Mouse (Mus musculus) heart, adult 9 months (tissue): ENCODE data around the gene Csnk1g2.
"Not testable (repeated sequence)": the region's sequence is repeated elsewhere in the genome, so short reads cannot be mapped to it uniquely, and the experiment has no call there.

Experiments used
- DNase-seq, 2 experiments: peaks; one replicate each; pipeline ENCODE4 v3.0.0; 2022; ENCODE audit warnings: low spot score in 2 of 2

Gene Csnk1g2

DNA sequence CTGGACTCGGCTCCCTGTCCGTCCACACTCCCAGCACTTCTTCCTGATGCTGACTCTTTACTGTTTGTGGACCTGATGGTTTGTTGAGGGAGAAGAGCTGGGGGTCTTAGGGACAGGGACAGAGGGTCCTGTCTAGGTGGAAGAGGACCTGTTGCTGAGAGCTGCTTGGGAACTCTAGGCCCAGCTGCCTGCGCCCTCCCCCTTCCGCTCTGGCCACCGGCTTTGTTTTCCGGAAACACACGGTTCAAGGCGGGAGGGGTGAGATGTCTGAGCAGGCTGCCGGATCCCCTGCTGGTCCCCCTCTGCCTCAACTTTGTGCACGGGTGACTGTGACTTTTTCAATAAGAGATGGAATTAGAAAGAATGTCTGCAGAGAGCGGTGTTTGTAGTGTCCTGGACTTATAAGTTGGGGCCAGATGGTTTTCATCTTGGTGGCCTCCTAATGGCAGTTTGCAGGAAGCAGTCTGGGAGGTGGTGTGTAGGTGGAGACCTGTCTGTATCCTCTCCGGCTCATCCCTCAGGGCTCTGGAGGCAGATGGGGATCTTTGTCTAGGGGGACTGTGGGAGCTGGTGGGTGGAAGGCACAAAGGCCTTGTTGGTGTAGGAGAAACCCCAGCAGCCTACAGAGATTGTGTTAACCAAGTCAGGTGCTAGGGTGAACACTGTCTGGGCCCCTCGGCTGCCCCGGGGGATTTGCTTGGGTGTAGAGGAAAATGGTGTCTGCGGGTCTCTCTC lies 986 bp downstream of the Csnk1g2 start:
- DNase-seq, result peak; percentile 65 to 78

DNA sequence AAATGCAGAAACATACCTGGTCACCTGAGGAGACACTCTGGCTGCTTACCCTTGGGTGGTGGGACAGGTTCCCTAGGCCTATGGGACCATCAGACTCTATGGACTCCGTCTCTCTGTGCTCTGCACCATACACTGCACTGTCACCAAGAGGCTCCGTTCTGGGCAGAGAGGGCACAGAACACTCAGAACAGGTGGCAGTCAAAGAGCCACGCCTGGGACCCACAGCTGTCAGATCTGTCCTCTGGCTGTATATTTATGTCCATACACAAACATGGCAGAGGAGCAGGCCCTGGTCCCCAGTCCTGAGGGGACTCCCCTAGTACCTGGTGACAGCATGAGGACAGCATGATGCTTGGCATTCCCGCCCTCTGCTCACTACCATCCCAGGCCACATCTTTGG lies 3.1 kb downstream of the Csnk1g2 start:
- DNase-seq, result no peak

DNA sequence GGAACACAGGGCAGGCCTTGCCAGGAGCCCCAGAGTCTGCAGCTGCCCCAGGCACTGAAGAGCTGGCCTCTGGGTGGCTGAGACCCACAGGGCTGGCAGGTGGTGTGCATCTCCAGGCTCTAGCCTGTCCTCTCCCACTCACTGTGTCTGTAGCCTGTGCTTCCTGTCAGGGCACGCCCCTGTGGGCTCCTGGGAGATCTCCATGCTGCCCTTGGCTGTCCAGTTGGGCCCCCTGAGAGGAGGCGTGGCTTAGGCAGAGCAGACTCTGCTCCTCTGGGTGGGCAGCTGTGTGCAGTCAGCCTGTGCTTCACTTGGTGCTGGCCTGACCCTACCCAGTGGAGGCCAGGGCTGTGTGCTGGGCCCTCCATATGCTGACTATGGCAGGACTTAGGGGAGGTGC lies 5.0 kb downstream of the Csnk1g2 start:
- DNase-seq, result peak; percentile 64 to 67

DNA sequence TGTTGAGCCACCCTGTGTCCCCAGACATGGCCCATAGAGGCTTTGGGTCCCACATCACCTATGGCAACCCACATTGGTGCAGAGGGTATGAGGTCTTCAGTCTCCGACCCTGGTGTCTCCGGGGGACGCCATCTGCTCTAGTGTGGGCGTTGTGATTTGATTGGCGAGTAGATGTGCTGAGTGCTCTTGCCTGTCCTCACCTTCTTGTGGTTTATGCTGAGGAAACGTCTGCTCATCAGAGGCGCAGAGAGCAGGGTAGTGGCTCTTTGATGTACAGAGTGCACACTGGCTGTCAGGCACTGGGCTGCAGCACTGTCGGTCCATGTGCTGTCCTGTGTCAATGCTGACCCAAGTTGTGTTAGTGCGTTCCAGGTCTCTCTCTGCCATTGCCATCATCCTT lies 6.3 kb downstream of the Csnk1g2 start:
- no peak for DNase-seq

DNA sequence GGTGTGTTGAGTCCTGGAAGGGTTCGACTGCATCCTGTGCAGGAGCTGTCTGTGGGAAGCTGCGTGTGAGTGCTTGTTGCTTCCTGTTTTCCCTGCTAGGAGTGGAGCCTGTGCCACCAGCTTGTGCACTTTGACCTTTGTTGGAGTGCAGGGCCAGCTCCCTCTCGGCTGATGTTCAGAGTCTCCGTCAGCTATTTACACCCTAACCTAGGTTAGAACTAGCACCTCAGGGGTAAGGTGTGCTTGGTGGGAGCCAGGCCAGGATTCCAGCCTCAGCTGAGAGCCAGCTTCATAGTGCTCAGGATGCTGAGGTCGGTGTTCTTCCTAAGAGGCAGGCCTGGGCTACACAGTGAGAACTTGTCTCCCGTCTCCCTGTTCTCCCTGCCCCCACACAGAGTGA lies 12.7 kb downstream of the Csnk1g2 start:
- DNase-seq, result no peak

DNA sequence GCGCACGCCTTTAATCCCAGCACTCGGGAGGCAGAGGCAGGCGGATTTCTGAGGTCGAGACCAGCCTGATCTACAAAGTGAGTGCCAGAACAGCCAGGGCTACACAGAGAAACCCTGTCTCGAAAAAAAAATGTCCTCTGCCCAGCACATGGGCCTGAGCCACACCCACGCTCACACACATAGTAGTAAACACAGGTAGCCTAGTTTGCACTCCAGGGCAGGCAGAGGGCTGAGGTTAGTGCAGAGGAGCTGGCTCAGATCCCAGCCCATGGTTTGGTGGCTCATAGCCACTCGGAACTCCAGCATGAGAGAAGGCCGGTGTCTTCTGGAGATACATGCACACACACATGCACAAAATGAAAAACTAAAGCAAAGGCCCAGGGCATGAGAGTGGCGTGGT lies 24.3 kb downstream of the Csnk1g2 start:
- no peak for DNase-seq

DNA sequence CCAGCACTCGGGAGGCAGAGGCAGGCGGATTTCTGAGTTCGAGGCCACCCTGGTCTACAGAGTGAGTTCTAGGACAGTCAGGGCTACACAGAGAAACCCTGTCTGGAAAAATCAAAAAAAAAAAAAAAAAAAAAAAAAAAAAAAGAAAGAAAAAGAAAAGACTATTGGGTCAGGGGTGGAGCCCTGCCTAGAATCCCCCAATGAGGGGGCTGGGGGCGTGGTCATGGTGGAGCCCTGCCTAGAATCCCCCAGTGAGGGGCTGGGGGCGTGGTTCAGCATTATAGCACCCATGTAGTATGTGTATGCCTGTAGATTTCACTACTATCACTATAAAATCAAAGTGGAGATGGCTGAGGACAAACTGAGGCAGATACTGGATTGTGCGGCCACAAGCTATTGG lies 27.3 kb downstream of the Csnk1g2 start:
- DNase-seq, result not testable (repeated sequence)

DNA sequence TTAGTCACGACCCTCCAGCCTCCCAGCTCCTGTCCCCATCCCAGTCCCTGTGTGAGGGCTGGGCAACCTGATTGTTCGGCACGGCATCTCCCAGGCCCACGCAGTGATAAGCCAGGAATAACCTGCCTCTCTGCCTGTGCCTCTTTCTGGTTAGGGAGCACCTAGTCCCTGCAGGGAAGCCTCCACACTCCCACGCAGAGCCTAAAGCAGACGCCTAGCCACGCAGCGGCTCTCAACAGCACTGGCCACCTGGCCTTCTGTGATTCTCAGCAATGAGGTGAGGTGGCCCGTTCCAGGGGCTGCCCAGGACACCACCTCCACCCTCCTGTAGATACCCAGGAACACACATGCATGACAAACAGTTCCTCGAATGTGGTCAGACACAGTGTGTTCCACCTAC lies 27.8 kb downstream of the Csnk1g2 start:
- no peak for DNase-seq

DNA sequence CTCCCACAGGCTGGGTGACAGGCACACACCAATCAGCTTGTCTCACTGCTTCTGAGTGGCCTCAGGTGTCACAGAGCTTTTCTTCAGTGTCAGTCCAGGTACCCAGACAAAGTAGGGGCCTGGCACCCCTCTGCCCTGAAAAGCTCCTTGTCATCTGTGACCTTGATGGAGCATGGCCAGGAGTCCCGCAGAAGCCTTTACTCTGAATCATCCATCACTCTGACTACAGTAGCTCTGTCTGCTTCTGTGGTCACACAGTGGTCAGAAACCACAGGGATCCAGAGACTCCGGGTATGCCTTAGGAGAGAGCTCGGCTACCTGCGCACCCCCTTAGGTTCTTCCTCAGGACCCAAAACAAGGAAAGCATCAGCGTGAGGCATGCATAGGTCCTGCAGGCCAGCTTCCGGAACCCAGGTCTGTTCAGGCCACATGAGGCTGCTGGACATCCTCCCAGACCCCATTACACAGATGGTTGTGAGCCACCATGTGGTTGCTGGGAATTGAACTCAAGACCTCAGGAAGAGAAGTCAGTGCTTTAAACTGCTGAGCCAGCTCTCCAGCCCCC lies 30.6 kb downstream of the Csnk1g2 start:
- no peak for DNase-seq

DNA sequence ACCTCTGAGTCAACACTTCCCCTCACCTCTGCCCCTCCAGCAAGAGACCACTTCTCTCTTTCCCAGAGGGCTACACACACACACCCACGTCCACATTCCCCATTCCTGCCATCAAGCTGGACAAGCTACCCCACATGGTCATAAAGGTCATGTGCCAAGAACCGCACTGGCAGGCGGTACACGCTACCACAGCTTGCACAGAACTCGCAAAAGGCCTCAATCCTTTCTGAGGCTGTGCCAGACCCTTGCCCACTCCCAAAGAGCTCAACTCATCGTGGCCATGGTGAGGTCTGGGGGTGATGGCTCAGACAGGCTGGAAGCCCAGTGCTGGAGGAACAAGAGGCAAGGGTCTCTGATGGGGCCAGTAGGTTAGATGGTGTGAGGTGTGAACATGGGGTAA lies 32.2 kb downstream of the Csnk1g2 start:
- no peak for DNase-seq

DNA sequence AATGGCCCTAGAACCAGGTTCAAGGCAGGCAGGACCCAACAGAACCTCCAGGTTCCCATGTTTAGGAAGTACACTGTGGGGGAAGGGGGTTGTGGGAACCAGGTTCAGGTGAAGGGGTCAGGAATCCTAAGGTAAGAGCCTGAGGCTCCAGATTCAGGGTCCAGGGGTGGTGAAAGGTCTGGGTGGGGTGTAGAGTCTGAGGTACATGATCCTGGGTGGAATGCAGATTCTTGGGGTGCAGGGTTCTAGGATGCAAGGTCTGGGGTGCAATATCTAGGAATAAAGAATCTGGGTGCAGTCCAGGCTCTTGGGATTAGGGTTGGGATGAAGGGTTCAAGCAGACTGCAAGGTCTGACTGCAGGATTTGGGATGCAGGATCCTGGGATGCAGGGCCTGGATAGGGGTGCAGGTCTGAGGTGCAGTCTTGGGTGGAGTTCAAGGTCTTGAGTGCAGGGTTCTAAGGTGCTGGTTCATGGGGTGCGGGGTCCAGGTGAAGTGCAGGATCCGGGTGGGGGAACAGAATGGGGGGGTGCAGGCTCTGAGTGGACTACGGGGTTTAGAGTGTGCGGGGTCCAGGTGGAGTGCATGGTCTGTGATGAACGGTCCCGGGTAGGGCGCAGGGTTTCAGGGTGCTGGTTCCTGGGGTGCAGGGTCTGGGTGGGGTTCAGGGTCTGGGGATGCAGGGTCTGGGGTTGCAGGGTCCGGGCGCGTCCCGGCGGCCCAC lies 32.9 kb downstream of the Csnk1g2 start:
- peak in 1 of 2 experiments; percentile 32 for DNase-seq

DNA sequence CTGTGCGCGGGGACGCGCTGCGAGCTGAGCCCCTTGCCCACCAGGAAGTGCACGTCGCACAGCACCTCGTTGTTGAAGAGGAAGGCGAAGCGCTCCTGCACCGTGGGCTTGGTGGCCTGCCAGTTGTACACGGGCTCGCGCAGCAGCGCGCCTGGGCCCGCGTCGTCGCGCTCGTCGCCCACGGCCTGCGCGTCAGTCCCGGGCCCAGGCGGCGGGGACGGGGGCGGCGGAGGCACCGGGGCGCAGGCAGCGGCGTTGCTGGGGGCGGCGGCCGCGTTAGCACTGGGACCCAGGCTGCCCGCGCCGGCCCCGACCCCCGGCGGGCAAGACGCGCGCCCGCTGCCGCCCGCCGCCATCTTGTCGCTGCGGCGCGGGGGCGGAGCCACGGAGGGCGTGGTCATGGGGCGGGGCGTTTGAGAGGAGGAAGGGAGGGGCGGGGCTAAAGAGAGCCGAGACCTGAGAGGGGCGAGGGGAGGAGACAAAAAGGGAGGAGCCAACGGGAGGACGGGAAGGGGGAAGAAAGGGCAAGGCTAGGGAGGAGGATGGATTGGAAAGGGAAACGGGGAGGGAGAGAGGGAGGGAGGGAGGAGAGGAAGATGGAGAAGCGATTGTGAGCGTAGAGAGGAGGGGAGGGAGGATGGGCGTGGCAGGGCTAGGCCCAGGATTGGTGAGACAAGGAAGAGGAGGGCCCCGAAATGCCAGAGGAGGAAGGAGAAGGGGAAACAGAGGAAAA lies 33.7 kb downstream of the Csnk1g2 start:
- DNase-seq, result peak; percentile 93 to 95

DNA sequence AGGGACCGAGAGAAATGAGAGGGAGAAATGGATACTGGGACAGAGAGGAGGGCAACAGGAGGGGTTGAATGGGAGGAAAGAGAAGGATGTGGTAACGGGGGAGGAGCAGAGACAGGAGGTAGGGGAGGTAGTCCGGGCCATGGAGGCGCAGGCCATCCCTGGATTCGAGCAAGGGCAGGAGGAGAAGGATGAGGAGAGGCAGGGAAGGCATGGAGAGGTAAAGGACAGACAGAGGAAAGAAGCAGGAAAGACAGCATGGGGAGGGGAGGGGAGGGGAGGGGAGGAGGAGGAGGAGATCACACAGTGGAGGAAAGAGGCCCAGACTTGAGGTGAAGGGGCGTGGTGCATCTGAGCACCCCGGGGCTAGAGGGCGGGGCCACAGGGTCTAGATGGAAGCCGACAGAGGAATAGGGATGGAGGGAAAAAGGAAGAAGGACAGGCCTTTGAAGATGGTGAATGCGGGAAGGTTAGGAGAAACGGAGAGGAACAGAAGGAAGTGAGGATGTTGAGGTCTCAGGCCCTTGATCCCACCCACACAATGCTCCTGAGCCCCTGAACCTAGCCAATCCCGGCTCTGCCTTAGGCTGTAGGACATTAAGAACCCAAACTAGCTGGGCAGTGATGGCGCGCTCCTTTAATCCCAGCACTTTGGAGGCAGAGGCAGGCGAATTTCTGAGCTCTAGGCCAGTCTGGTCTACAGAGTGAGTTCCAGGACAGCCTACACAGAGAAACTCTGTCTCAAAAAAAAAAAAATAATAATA lies 34.4 kb downstream of the Csnk1g2 start, which contains the start of gene Btbd2:
TSS of gene Btbd2 (minus strand) at position 209 of the 761 bp plus-strand sequence.
- DNase-seq, result no peak

DNA sequence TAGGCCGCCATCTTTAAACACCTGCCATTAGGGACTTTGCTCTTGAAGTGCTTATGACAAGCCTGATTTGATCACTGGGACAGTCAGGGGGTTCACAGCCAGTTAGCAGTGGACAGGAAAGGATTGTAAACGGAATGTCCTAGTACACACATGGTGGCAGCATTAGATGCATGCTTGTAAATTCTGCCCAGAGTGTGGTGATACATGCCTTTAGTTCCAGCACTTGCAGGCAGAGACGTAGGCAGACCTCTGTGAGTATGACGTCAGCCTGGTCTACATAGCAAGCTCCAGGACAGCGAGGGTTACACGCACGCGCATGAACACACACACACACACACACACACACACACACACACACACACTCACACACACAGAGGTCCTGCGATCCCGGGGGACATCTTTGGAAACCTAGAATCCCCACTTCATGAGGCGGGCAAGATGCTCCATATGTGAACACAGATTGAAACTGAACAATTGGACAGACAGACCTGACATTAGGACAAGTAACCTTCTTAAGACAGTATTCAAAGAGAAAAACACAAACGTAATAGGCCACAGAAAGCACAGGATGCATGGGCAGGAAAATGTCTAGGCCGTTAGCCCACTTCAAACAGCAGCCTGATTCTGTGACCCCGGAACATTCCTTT lies 35.7 kb downstream of the Csnk1g2 start:
- DNase-seq, result no peak

DNA sequence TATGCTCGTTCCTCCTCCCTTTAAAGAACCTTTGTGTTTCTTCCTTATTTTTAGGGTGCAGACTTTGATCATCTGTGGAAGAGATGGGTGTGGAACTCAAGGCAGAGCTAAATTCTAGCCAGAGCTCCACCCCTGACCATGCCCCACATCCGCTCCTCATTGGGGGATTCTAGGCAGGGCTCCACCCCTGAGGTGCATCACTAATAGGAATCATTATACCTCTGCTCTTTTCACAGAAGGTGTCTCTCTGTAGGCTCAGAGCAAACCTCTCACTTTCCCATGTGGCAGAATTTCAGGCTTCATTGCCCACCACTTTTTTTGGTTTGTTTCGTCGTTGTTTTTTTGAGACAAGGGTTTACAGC lies 36.2 kb downstream of the Csnk1g2 start:
- no peak for DNase-seq

DNA sequence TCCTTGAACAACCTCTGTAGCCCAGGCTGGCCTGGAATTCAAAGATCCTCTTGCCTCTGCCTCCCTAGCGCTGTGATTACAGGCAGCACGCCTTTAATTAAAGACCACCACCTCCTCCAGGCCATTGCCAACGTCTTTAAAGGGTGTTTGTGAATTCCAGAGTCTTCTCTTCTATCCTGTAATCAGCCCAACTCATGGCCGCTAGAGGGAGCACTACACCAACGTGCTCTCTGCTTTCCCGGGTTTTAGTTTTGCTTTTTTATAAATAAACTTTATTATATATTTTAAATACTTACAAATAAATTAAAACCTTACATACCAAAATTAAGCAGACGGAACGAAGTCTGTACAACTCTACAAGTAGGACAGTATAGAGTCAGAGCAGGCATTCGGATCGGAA lies 36.6 kb downstream of the Csnk1g2 start:
- peak; percentile 52 to 78 for DNase-seq

DNA sequence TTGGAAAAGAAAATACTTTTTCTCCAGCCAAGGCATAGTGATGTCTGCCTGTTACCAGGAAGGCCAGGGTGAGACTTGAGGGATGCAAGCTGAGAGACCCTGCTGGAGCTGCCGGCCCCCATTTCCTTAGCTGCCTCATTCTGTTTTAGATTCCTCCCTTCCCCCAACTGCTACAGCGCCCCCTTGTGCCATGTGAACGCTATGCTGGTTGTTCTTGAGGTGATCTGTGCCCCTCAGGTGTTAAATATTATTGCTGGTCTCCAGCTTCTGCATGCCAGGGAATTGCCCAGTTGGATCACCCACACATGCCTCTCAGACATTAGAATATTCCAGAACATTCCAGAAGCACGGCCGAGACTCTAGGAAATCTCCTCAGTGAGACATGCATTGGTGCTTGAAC lies 38.5 kb downstream of the Csnk1g2 start:
- DNase-seq, result no peak

DNA sequence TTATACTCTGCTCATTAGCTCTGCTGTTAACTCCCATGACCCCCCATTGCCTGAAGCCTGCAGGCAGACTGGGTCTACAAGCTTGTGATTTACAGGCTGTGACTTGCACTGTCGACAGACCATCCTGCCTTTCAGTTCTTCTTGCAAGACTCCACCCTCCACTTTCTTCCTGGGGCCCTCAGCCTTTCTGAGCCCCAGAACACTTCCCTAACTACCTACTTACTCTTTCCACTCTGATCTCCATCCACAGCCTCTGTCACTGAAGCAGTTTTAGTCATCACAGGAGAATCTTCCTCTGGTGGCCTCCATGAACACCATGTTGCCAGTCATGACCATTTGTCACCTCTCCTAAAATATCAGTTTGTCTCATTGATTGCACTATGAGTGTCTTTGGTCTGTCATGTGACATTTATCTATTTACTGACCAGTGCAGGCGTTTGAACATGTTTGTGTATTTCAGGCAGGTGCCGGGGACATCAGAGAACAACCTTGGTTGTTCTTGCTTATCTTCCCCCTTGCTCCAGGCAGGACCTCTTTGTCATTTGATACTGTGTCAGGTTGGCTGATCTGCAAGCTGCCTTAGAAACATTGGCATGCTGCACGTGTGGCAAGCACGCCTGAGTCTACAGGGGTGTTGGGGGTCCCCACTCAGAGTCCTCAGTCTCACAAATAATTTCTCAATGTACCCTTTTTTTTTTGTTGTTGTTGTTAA lies 41.0 kb downstream of the Csnk1g2 start:
- peak in 1 of 2 experiments; percentile 43 for DNase-seq

DNA sequence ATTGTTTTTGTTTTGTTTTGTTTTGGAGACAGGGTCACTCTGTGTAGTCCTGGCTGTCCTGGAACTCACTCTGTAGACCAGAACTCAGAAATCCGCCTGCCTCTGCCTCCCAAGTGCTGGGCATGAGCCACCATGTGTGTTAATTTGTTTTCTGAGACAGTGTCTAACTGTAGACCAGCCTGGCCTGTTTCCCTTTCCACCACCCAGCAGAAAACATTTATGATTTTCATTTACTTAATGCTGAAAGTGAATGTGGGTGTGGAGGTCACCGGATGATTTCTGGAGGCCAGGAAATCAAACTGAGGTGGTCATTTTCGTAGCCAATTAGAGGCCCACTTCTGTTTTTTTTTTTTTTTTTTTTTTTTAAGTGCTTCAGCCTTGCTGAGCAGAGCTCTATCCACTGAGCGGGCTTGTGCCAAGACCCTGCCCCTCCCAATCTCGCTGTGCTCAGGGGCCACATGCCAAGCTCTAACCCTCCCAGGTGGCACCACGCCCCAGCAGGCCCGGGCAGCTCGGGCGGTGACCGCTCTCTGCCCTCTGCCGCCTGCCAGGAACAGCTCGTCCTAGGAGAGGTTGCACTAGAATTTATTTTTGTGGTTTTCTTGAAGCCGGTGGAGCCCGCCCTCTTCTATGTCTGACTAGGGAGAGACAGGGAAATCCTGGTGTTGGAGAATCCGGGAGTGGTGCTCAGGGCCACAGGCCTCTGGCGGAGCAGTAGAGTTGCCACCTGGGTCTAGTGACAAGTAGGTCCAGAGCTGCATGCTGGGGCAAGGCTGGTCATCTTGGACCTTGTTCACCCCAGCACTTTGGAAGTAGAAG lies 41.8 kb downstream of the Csnk1g2 start:
- DNase-seq, result peak; percentile 91

DNA sequence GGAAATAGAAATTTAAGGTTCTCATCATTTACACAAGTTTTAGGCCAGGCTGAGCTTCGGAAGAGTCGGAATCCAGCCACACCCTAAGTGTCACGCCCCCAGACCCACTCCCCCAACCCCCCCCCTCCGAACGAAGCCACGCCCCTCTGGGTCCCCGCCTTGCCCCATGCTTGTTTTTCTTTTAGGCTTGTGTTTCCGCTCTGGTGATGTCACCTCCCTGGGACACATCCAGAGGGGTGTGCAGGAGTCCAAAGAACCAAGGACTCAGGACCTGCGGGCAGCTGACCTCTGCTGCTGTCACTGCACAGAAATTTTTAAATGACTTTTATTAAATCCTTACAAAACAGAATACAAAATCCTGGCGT lies 42.4 kb downstream of the Csnk1g2 start:
- DNase-seq, result peak; percentile 88 to 89
